Mouse (Mus musculus) kidney, embryonic 14.5 days (tissue): Measurements from ENCODE around the gene Zfp84. TPM values are rescaled to one million over a fixed set of nuclear protein-coding genes. Genes with fewer than 3 reads are reported as not detected.

ENCODE experiments used
- ATAC-seq: fragments of 200-750 bp; cut with Nextera tagmentation; 2 replicates; pipeline ENCODE4 v1.8.0; 2017; ENCODE audit warnings: moderate number of reproducible peaks, mild to moderate bottlenecking, moderate TSS enrichment, moderate library complexity; ENCODE audit not compliant: low FRiP score, low TSS enrichment
- H3K27ac ChIP-seq: fragments of 300-500 bp; sonication (generic); 2 replicates; pipeline ENCODE4 v1.5.1; 2014; ENCODE audit warnings: low read depth, mild to moderate bottlenecking, low read length, moderate library complexity, mixed read lengths
- H3K27me3 ChIP-seq: fragments of 300-500 bp; sonication (generic); 2 replicates; pipeline ENCODE4 v1.6.1; 2014; ENCODE audit warnings: mild to moderate bottlenecking, low read length; ENCODE audit not compliant: control insufficient read depth, insufficient read depth
- H3K36me3 ChIP-seq: fragments of 300-500 bp; sonication (generic); 2 replicates; pipeline ENCODE4 v1.6.1; 2014; ENCODE audit warnings: low read length, mixed read lengths; ENCODE audit not compliant: control insufficient read depth, insufficient read depth
- H3K4me1 ChIP-seq: fragments of 300-500 bp; sonication (generic); 2 replicates; pipeline ENCODE4 v1.6.1; 2014; ENCODE audit warnings: low read length, mixed read lengths; ENCODE audit not compliant: control insufficient read depth, insufficient read depth
- H3K4me2 ChIP-seq: fragments of 300-500 bp; sonication (generic); replicated peaks from 2 replicates; pipeline ENCODE4 v1.6.1; 2014; ENCODE audit warnings: low read depth, mild to moderate bottlenecking, low read length
- H3K4me3 ChIP-seq: fragments of 300-500 bp; sonication (generic); 2 replicates; pipeline ENCODE4 v1.5.1; 2014; ENCODE audit warnings: mild to moderate bottlenecking, low read length
- H3K9ac ChIP-seq: fragments of 300-500 bp; sonication (generic); 2 replicates; pipeline ENCODE4 v1.6.1; 2014; ENCODE audit warnings: low read depth, mild to moderate bottlenecking, low read length, moderate library complexity
- H3K9me3 ChIP-seq: fragments of 300-500 bp; sonication (generic); 2 replicates; pipeline ENCODE4 v1.6.1; 2016; ENCODE audit warnings: low read length; ENCODE audit not compliant: control insufficient read depth
- WGBS: fragments of 180-500 bp; shearing (Covaris S2); extraction: QIAGEN DNeasy Blood & Tissue Kit; methylation state at CpG from one replicate; pipeline ENCODE4 v1.1.7; 2014; 5-methylcytosine and 5-hydroxymethylcytosine counted together
- polyA plus RNA-seq: library from polyadenylated mRNA; unstranded; fragments of >200 nt; fragmentation: Nextera tagmentation; extraction: Ambion mirVana; gene quantifications from 2 replicates; pipeline ENCODE4 v1.2.1, GENCODE M21; 2014

Zfp84 gene
- polyA plus RNA-seq, 1 experiment from 2014 or later: 14.3 TPM

GRCm38 (mm10) chr7:29807046-29807445, 38.7 kb downstream of the Zfp84 start:
- no peaks in the 10 kb centered on the region for H3K9me3 ChIP-seq
- no peaks in the 10 kb centered on the region for H3K27me3 ChIP-seq
- WGBS: 82% methylated on average over 5 of the region's 5 CpGs
- H3K4me3 ChIP-seq: no peak overlapping the region
- H3K9ac ChIP-seq: no peak overlapping the region
- no peaks in the 10 kb centered on the region for H3K36me3 ChIP-seq
- no peak for ATAC-seq
- no peak overlapping the region for H3K4me2 ChIP-seq
- no peaks in the 10 kb centered on the region for H3K4me1 ChIP-seq
- H3K27ac ChIP-seq: no peak overlapping the region

DNA sequence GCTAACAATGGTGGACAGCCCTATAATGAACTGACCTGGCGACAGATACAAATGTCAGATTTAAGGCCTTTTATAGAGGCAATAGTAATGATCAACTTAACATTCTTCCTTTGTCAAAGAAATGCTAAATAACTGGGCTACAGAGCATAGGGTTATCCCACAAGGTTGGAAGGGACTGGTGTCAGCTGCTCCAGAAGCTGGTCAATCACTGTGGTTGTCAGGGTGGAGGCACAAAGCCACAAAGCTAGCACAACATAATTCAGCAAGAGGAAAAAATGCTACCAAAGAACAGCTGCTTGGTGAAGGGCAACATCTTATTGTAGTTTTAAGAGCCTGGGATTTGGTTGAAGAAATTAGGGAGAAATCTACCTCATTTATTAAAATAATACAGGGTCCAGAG, 43.9 kb downstream of the Zfp84 start:
- Histone ChIP-seq H3K36me3 (no peaks in the 10 kb centered on the region), H3K9me3 (no peaks in the 10 kb centered on the region), H3K27me3 (no peaks in the 10 kb centered on the region), H3K9ac (no peak overlapping the region), H3K4me2 (no peak overlapping the region), H3K4me3 (no peak overlapping the region), H3K27ac (no peak overlapping the region), H3K4me1 (peaks cover 9% of the 10 kb centered on the region; the same call in 1 of the 2 replicates)
- ATAC-seq: no peak
- 93% methylated on average over 1 of the region's 1 CpGs for WGBS

GRCm38 (mm10) chr7:29814381-29814780, 46.0 kb downstream of the Zfp84 start:
- no peak for ATAC-seq
- no peaks in the 10 kb centered on the region for H3K27me3 ChIP-seq
- H3K9ac ChIP-seq: no peak overlapping the region
- peak overlapping the region; percentile 63; the same call in 1 of the 2 replicates for H3K4me3 ChIP-seq
- H3K4me1 ChIP-seq: peaks cover 10% of the 10 kb centered on the region; the same call in 1 of the 2 replicates
- H3K4me2 ChIP-seq: no peak overlapping the region
- WGBS: 90% methylated on average over 2 of the region's 2 CpGs
- no peaks in the 10 kb centered on the region for H3K9me3 ChIP-seq
- no peaks in the 10 kb centered on the region for H3K36me3 ChIP-seq
- H3K27ac ChIP-seq: no peak overlapping the region

GRCm38 (mm10) chr7:29815061-29815784, 46.9 kb downstream of the Zfp84 start:
- 3% methylated on average over 12 of the region's 12 CpGs for WGBS
- Histone ChIP-seq H3K9ac (peak overlapping the region; percentile 66), H3K4me1 (peaks cover 11% of the 10 kb centered on the region; the same call in 1 of the 2 replicates), H3K4me3 (peak overlapping the region; percentile 63), H3K27me3 (no peaks in the 10 kb centered on the region), H3K9me3 (no peaks in the 10 kb centered on the region), H3K27ac (peak overlapping the region; percentile 44), H3K36me3 (no peaks in the 10 kb centered on the region), H3K4me2 (peak overlapping the region; percentile 78)
- peak; percentile 47 for ATAC-seq

DNA sequence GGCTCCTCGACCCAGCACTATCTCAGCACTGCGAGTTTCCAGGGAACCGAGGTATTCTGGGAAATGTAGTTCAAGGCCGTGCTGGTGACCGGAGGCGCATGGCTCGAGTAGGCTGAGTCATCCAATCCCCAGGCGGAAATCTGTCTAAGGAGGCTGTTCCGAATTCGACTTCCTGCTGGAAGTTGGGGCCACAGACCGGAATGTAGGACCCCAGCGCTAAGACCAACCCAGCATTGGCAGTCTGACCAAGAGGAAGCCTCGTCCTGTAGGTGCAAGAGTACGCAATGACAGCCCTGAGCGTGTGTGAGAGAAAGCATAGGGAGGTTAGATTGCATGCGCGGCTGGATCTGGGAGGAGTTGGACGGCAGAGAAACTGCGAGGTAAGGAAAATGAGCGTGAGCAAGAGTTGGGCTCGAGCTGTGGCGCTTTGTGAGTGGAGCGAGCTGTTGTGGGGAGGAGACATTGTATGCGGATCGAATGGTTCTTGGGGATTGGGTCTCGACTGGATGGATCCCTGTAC, 47.6 kb downstream of the Zfp84 start, which contains the start of gene Zfp790:
Gene Zfp790 (plus strand): TSS at position 205 of the 520 bp plus-strand sequence.
- under 1% methylated on average over 26 of the region's 26 CpGs for WGBS
- H3K4me1 ChIP-seq: peaks cover 11% of the 10 kb centered on the region; the same call in 1 of the 2 replicates

DNA sequence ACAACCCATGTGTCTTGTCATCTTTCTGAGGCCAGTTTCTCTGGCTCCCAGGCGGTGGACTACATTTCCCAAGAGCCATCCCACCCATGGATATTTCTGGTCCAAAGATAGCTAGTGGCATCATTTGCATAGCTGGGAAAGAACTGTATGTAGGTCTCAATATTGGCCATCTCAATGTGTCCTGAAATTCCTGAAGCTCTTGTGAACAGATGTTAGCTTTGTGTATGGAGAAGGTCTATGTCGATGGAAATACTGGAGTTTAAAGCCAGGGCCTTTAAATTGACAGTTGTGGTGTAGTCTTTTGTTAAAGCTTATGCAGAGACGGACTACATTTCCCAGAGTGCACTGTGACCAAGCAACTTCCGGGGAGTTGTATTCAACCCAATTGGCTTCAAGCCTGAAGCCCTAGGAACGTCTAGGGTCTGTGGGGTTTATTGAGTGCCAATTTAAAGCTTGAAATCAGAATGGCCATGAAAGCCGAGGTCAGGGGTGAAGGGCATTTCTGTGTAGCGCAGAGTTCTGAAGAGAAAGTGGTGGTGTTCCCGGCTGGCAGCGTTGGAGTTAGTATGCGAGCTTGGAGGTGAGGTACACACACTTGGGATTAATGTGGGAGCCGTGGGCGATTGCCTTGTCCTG, 50.4 kb downstream of the Zfp84 start:
- H3K4me3 ChIP-seq: peak overlapping the region; percentile 61
- peak overlapping the region; percentile 51 for H3K9ac ChIP-seq
- no peaks in the 10 kb centered on the region for H3K27me3 ChIP-seq
- H3K9me3 ChIP-seq: no peaks in the 10 kb centered on the region
- H3K4me1 ChIP-seq: peaks cover 11% of the 10 kb centered on the region; the same call in 1 of the 2 replicates
- peak; percentile 70 for ATAC-seq
- 3% methylated on average over 12 of the region's 12 CpGs for WGBS
- H3K36me3 ChIP-seq: peaks cover 17% of the 10 kb centered on the region; the same call in 1 of the 2 replicates
- peak overlapping the region; percentile 67 for H3K4me2 ChIP-seq
- H3K27ac ChIP-seq: peak overlapping the region; percentile 42; the same call in 1 of the 2 replicates

More for the DNA sequence above, 47.6 kb downstream of the Zfp84 start, which contains the start of gene Zfp790:
- no peaks in the 10 kb centered on the region for H3K9me3 ChIP-seq
- H3K27ac ChIP-seq: peak within 1 kb of the TSS; percentile 79
- peak within 1 kb of the TSS; percentile 63 for H3K4me3 ChIP-seq
- H3K27me3 ChIP-seq: no peaks in the 10 kb centered on the region
- no peaks in the 10 kb centered on the region for H3K36me3 ChIP-seq
- H3K9ac ChIP-seq: peak within 1 kb of the TSS; percentile 66
- H3K4me2 ChIP-seq: peak within 1 kb of the TSS; percentile 78
- ATAC-seq: peak; percentile 95

- 93% methylated on average over 12 of the region's 12 CpGs for WGBS
- 0 out of 2 replicates have a peak, but pooled peaks cover 4% of the 10 kb centered on the region for H3K9me3 ChIP-seq
- H3K27ac ChIP-seq: no peak overlapping the region
- no peak overlapping the region for H3K4me3 ChIP-seq
- ATAC-seq: no peak
- peaks cover 63% of the 10 kb centered on the region for H3K36me3 ChIP-seq
- H3K27me3 ChIP-seq: no peaks in the 10 kb centered on the region
- no peak overlapping the region for H3K9ac ChIP-seq
- no peak overlapping the region for H3K4me2 ChIP-seq
- no peaks in the 10 kb centered on the region for H3K4me1 ChIP-seq
Observed at GRCm38 (mm10) chr7:29828001-29828400, 59.6 kb downstream of the Zfp84 start.
